Mouse (Mus musculus): Measurements from ENCODE around the gene Nrip2.

Nrip2 gene

DNA sequence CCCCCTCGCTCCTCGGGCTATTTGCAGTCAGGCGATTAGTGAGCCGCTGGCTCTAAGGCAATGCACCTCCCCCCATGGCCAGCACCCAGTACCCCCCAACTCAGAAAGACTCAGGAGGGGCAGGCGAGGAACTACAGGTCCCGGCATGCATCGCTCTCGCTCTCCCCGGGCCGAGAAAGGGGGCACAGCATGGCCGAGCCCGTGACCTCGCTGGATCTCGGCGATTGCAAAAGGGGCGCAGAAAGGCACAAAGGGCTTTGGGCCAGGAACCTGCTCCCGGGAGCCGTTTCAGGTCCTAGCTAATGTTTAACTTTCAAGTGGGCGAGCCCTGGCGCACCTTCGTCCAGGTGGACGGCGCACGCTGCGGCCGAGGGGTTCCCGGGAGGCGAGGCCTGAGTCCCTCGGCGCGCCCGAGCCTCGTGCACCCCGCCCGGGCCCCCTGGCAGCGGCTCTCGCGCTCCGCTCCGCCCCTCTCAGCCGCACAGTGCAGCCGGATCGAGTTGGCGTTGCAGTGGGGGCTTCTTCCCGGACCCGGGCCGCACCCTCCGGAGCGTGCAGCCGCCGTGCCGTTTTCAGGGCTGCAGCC, 38.7 kb downstream of the Nrip2 start:
- DNase-seq (ENCODE audit: low read depth, low spot score): no peak

DNA sequence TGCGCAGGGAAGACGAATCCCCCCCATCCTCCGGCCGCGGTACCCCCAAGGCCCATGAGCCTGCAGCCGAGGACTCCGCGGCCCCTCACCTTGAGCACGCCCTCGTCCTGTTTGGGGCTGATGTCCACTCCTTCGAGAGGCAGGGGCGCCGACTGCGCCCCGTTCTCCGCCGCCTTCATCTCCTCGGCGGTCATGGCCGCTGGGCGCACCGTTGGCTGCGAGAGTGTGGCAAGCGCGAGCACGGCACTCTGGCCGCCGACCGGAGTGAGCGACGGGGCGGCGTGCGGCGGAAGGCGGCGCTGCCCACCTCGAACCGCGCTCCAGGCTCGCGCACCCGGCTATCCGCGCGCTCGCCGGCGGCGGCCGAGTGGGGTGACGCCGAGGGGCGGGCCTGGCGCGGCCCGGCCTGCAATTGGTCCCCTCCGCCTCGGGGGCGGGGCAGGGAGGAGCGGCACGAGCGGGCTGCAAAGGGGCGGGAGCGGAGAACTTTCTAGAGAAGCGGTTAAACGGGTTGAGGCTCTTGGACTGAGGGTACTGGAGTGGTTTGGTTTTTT, 39.3 kb downstream of the Nrip2 start, which contains the start of gene Fkbp4:
Gene Fkbp4, minus strand, starts transcription at position 361 of the 554 bp plus-strand sequence.
- peak; percentile 80 for DNase-seq (ENCODE audit: low read depth, low spot score)

DNA sequence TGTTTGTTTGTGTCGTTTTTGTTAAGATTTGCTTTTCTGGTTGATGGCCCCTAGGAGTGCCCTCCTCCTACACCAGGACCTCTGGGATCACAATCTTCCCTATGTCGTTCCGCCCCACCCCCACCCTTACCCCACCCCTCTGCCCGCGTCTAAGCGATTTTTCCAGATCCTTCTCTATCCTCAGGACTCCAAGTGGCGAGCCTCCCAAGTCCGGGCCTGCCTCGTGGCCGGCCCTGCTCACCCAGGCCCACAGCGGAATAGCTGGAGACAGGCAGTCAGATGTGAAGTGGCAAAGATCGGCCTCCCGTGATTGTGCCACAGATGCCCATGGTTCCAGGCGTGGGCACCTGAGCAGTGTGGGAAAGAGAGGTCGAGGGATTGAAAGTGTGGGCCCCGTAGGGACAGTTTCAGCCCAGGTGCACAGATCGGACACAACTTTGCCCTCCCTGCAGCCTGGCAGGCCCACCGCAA, 39.8 kb downstream of the Nrip2 start:
- no peak for DNase-seq (ENCODE audit: low read depth, low spot score)

DNA sequence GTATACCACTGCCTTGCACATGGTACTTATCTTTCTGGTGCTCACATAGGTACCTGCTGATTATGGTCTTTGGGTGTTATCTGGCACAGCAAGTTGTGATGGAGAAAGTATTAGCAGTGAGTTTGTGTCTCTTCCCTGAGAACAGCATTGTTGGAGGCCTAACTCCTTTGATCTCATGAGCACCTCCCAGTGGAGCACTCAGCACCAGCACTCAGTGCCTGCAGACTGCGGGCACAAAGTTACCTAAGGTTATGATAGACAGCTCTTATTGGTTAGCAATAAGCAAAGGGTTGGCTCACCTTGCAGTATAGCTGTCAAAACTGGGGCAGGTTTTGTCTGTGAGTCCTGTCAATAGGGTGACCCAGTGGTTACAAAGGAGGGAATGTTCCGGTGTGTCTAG, 41.1 kb downstream of the Nrip2 start:
- DNase-seq (ENCODE audit: low read depth, low spot score): no peak

DNA sequence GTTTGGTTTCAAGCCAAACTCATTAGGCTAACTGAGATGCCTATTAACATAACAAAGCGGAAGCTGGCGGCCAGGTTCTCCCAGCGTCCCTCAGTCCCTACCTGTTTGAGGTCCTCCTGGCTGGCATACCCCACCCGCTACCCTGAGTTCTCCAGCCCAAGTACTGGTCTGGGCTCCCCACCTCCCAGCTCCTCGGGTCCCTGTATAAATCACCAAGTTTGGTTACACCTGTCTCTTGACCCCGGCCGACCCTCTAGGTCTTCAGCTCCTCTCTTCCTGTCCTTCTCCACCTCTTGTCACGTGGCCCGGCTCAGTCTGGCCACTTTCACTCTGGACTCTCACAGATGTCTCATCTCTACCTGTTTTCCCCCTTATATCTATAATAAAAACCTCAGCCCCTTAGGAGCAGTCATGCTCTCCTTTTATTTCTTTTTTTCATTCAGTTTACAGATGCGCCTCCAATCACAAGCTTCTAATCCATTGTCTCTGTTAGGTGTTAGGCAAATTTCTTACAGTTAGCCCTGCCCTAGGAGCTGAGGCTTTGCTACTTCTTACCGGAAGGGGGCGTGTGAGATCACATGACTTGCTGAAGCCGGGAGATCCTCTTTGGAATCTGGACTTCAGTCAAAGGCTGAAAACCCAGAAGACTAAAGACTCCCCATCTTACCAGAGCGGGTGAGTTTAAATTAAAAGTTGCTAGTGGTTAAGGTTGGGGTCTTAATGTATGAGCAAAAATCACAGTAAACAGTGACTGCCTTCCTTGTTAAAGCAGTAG, 46.9 kb downstream of the Nrip2 start:
- DNase-seq (ENCODE audit: low read depth, low spot score): peak; percentile 84

DNA sequence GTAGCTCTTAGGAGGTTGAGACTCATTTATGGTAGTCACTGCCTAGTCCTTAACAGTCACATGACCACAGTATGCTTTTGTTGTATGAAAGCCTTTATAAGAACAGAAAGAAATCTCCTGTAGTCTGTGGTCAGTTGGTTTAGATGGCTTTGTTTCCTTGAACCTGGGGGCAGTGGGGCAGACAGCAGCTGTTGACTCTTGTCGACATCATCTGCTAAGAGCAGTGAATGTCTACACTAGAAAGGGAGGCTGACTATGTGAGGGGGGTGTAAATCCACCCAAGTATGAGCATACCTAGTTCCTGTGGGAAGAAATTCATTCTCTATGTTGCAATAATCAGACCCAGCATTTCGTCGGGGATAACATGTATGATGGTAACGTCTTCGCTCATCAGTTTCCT, 48.0 kb downstream of the Nrip2 start:
- DNase-seq (ENCODE audit: low read depth, low spot score): no peak

DNA sequence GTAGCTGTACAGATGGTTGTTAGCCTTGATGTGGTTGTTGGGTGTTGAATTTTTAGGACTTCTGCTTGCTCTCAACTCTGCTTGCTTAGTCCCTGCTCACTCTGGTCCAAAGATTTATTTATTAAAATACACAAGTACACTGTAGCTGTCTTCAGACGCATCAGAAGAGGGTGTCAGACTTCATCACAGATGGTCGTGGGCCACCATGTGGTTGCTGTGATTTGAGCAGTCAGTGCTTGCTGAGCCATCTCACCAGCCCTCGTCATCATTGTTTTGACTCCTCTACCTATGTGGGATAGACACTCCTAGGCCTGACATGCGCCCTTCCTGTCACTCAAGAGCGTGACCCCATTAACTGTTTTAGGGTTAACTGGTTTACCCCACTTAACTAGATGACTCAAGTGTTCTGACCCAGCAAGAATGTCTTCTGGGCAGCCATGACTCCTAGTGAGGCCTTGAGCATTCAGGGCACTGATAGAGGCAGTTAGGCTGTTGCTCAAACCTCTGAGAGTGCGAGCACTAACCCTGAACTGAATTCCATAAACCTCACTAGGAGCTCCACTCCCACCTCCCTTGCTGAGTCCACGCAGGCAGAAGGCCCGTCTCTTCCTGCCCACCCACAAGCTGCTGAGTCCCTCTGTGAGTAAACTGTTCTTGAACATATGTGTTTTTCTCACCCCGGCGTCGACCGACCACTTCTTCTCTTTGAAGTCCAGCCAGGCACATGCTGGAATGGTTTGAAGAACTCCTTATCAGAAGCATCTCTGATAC, 56.9 kb downstream of the Nrip2 start:
- no peak for DNase-seq (ENCODE audit: low read depth, low spot score)

DNA sequence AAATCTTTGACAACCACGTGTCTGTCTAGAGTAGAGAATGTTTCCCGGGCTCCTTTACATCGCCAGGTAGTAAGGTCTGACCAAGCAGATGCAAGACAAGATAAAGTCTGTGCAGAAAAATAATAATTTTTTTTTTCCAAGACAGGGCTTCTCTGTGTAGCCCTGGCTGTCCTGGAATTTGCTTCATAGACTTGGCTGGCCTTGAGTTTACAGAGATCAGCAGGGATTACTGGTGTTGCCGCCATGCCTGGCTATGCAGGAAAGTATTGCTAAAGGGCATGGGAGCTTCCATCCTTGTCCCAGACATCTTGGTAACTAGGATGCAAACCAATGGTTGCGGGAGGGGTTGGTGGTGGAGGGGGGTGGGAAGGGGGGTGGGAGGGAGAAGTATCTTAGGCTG, 58.1 kb downstream of the Nrip2 start:
- no peak for DNase-seq (ENCODE audit: low read depth, low spot score)

DNA sequence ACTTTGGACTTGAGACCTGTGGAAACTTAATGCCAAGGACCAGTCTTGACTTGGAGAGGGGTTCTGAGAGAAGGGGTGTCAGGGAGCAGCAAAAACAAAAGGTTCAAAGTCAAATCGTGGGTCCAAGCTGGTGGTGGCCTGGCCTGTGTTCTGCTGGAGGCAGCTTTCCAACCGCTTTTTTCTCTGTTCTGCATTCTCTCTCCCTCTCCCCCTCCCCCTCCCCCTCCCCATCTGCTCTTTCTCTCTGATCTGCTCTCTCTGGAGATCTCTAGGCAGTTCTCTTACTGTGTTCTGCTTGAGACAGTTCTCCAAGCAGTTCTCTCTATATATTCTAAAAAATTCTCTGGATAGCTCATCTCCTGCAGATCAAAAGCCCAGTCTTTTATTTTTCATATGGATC, 61.2 kb downstream of the Nrip2 start:
- no peak for DNase-seq (ENCODE audit: low read depth, low spot score)

DNA sequence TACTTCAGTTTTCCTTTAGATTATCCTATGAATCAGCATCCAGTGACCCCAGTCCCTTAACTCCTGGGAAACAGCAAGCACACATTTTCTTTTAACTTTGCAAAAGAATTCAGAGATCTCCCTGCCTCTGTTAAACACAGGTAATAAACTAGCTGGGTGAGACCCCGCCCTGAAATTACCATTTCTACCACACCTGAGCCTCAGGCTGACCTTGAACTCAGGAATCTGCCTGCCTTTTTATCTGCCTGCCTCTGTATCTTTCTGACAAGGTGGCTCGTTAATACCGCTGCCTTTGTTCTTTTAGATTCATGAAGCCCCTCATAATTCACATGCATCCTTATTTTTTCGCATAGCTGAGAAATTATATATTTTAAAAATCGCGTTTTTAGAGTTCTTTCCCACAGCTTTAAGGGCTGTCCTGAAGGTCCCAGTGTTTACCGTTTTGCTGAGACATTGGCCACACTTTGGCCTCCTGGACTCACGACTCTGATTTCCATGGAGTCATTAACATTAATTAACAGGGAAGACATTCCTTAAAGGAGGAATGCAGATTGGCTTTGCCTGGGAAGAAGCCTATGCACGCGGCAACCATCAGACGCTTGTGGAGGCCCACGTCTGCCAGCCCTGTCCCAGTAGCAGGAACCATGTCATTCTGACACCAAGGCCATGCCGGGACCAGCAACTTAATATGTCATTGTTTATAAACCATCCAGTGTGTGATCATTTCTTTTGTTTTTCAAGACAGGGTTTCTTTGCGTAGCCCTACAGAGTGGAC, 61.8 kb downstream of the Nrip2 start:
- DNase-seq (ENCODE audit: low read depth, low spot score): peak; percentile 67

DNA sequence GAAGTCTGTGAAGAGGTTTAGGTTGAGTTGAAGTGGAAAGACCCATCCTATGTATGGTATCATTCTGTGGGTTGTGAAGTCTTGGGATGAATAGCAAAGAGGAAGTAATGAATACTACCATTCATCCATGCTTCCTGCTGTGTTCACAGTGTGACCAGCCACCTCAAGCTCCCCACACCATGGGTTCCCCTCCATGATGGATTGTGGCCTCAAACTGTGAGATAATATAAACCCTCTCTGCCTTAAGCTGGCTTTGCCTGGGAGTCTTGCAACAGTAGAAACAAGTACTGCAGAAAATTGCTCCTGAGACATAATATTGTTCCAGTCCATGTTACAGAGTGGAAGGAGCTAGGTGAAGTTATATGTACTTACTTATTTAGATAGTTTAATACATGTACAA, 62.5 kb downstream of the Nrip2 start:
- no peak for DNase-seq (ENCODE audit: low read depth, low spot score)

DNA sequence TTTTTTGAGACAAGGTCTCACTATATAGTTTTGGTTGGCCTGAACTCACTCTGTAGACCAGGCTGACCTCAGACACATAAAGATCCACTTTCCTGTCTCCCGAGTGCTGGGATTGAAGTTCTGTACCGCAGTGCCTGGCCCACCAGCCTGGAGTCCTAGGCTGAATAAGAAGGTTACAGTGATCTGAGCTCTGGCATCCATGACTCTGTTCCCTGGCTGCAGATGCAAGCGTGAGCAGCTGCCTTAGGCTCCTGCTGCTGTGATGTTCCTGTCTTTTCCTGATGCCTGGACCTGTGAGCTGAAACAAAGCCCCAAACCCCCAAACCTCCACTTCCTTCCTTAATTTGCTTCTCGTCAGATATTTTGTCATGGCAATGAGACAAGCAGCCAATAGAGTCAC, 65.9 kb downstream of the Nrip2 start:
- DNase-seq (ENCODE audit: low read depth, low spot score): no peak
